Mouse (Mus musculus): ENCODE results near the gene Akap2.

DNA sequence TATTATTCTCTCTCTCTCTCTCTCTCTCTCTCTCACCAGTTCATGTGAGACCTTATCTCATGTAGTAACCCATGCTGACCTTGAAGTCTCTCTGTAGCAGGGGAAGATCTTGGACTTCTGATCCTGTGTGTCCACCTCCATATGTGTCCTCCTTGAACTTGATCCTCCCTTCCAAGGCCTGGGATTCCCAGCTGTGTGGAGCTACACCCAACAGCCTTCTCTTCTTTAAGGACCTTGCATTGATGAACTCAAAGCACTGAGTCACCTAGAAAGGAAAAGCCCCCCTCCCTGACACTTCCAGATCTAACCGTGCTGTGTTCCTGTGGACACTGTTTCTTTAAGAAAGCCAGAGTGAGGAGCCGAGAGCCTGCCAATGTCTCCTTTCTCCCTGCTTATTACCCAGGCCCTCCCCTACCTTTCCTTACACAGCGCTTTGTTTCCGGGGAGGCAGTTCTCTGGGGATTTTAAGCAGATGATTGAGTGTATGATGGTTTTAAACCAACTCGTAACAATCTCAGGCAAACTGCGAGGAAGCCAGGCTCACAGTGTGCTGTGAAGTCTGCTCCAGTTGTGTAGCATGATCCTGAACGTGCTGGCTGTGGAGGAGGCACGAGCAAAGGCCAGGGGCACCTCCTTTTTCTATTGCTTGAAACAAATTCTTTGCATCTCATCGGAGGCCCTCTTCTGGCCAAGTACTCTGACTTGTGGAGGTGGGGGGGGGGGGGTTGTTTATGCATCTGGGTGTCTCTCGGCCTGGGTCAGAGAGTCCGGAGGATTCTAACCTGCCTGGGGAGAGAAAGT, 104.3 kb downstream of the Akap2 start:
- TF ChIP-seq GATA1 (IDR thresholded peaks at IDR 0.05; ENCODE audit: borderline replicate concordance, low read length) (no peak), FLI1 (IDR thresholded peaks at IDR 0.05; ENCODE audit: low read length) (no peak)
